Mouse (Mus musculus) lung, adult 18-20 months (tissue): ENCODE measurements around the gene Cyp2e1.

Source experiments
- DNase-seq, 2 experiments: peaks; one replicate each; pipeline ENCODE4 v3.0.0; 2022; ENCODE audit warnings: mixed read lengths in 2 of 2

Cyp2e1 gene

DNA sequence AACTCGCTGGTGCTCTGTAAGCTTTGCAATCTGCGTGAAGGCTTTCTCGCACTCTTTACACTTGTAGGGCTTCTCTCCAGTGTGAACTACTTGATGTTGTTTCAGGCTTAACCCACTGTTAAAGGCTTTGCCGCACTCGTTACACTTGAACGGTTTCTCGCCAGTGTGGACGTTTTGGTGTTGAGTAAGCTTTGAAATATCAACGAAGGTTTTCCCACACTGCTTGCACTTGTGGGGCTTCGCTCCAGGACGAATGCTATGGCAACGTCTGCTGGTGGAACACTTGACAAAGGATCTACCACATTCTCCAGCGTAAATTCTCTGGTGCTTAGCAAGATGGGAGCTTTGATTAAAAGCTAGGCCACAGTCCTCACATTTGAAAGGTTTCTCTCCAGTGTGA, 48.2 kb downstream of the Cyp2e1 start:
- no peak for DNase-seq

DNA sequence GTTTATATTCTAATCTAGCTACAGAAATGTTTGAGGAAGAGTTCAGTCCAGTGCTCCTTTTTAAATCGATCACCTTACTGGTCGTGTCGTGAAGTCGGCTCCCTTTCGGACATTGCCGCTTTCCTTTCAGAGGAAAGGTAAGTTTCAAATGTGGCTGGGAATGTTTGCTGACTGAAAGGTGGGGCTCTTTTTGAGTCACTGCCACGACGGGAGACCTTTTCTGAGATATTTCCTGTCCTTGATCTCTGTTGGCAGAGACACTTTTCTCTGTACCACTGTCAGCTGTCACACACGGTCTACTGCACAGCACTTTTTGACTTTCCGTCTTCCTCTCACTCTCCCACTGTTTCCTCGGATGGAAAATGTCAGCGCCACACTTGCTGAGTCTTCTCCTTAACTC, 49.3 kb downstream of the Cyp2e1 start:
- no peak for DNase-seq

DNA sequence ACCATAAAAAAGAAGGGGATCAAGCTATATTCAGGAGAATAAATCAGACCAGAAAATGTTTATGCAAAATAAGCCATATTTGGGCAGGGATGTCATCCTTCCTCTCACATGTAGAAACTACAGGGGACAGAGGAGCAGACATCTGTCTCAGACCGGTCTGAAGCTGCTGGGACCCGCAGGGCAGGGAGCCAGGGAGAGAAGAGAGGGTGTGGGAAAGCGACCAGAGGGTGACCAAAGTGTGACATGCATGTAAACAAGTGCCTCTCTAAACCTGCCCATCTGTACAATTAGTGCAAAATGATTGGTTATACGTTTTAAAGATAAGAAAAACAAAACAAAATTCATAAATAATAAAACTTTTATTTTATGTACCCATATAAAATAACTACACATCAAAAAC, 56.6 kb downstream of the Cyp2e1 start:
- DNase-seq, result no peak

DNA sequence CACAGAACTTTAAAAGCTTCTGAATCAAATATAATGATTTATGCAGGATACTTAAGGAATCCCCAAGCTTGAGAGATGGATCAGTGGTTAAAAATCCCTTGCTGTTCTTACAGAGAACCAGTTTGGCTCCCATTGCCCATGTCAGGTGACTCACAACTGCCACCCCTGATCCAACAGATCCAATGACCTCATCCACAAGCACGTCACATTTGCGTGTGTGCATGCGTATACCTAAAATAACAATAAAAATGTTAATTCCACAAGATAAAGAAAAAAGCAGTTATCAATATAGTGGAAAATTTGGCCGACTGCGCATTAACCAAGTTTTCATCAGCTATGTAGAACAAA, 57.7 kb downstream of the Cyp2e1 start:
- DNase-seq, result no peak

DNA sequence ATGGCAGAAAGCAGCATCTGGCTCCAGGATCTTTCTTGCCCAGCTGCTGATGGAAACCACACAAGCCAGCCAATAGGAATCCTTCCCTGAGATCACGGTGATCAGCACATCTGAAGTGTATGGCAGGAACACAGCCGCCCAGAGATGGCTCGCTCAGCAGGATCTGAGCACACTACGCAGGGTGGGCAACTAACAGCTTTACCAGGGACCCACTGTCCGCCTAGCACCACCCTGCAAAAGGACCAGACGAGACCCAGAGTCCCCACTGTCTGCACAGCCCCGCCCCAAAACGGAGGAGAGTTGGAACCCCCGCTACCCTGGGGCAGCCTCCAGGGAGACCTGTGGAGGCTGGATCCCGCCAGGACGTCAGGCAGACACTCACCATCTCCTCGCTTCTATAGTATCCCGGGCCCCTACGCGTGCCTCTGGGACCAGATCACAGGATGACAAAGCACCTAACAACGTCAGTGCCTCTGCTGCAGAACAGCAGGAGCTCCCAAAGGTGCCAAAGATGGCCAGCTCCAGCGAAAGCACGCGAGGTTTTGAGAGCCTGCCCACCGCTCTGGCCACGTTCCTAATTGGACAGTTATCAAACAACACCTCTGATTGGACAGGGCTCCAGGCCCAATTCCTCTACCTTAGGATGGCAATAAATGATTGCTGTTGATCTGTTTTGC, 58.3 kb downstream of the Cyp2e1 start, which contains the start of gene Zfp941:
TSS of gene Zfp941 (minus strand) at position 526 of the 677 bp plus-strand sequence.
- peak; percentile 31 to 32 for DNase-seq

DNA sequence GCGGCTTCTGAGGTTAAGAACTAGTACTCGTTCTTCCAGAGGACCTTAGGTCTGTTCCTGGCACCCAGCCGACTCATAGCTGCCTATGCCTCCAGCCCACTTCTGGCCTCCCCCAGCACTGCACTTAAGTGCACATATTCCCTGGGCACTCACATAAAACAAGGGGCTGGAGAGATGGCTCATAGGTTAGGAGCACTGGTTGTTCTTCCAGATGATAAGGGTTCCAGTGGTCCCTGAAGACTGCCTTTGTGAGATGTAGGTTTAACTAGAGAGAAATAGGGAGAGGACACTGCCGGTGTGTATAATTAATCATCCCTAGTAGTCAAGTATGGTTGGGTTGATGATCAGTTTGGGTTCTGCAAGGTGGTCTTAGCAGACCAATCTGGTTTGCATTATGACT, 59.2 kb downstream of the Cyp2e1 start:
- no peak for DNase-seq
